Mouse (Mus musculus) liver, embryonic 14.5 days (tissue): Measurements from ENCODE around the gene Nrxn2.

Experiments used
- CTCF ChIP-seq: IDR thresholded peaks from 2 replicates; pipeline ENCODE4 v1.5.1; 2016; ENCODE audit warnings: antibody characterized with exemption, low read depth, control low read depth
- EP300 ChIP-seq: IDR thresholded peaks from 2 replicates; pipeline ENCODE4 v1.6.1; 2016; ENCODE audit warnings: antibody characterized with exemption, low read depth

GRCm38 (mm10) chr19:6428501-6429200, 10.1 kb downstream of the Nrxn2 start:
- TF ChIP-seq EP300 (no peak), CTCF (peak; percentile 14; the same call in 1 of the 2 replicates)
